Mouse (Mus musculus) frontal cortex, postnatal 14 days (tissue): ENCODE measurements around the gene Myo3b.

Experiments
- DNase-seq, 2 experiments: peaks; one replicate each; pipeline ENCODE4 v3.0.0; 2022; ENCODE audit warnings: low spot score in 2 of 2

Gene Myo3b

DNA sequence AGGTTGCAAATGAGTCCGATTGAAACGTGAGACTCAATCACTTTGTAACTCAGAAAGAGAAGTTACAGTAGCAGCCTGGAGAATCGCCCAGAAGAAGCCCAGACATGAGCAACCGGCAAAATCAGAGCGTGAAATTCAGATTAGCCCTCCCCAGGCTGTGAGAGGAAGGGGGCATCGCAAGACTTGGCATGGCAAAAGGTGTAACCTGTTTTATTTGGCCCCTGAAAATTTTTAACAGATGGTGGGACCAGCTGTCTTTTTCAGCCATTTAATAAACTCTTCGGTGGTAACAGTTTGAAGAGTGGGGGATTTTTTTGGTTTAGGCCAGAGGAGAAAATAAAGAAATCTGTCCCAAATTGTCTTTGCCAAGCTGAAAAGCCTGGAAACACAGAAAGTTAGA, 405.2 kb downstream of the Myo3b start:
- no peak for DNase-seq

DNA sequence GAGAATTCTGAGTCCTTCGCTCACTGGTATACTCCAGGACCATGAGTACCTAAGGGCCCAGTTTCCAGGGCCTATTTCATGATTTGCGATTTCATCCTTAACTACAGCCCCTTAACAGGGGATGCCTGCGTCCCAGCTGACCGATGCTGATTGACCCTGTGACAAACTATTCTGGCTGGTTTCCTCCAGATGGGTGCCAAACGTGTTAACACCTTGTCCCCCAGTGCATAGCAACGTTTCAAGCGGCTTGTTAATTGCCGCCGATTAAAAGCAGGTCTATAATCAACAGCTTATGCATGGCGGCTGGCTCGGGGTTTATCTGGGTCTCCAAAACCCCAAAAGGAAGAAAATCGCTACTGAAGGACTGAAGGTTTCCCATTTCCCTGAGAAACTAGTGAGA, 417.3 kb downstream of the Myo3b start:
- DNase-seq, result no peak

DNA sequence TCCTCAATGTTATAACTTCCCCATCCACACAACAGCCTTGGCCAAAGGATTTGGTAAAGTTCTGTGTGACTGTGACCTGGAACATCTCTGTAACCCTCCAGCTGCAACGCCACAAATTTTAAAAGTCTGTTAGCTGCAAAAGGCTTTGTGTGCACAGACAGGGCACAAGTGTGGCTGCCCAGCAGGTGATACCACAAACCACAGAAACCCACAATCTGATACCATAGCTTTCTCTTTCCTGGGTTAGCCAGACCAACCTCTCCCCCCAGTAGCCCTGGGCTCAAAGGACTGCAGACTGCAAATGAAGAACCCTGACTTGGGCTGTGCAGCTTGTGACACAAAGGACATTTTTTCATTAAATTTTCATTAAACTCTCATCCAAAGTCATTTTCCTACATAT, 424.7 kb downstream of the Myo3b start:
- DNase-seq, result no peak

DNA sequence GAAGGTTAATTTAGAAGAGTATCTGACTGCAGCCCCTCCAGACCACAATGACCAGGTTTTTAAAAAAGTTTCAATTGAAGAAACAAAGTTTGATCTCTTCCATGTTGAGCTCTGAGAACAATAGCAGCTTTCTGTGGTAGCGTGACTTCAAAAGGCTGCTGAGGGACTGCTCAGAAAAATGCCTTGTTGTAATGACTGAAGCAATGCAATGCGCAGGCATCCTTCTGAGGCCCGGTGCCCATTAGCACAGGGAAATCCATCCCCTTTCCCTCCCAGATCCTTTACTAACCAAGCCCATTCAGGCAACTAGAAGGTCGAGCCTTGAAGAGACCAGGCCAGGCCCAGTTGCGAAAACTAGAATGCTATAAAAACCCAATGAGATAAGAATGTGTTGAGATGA, 432.2 kb downstream of the Myo3b start:
- DNase-seq, result no peak

DNA sequence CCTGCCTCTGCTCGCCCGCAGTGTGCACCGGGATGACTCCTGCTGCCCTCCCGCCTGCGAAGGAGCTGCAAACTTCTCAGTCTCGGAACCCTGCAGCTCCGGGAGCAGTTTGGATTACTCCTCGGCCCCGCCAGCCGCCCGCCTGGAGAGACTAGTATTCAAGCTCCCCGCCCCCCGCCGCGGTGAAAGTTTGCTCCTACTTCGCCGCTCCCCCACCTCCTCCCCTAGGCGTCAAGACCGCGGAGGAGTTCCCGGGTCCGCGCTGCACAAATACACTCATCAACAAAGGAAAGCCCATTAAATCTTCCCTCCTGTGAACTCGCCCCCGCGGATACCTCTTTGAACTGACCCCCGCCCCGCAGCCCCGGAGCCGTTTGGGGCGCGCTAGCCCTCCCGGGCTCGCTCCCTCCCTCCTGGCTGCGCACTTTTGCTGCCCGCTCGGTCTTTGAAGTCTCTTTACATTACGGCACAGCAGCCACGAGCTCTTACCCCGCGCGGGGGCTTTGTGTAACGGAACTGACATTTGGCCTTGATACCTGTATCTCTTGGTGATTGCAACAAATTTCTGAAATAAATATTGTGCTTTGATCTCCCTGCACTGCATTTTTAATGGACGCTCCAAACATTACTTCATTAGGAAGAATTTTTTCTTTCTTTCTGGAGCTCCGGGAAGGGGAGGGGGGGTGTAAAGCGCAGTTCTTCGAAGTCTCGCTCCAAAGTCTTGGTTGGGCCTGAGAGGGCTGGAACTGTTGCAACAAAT, 433.1 kb downstream of the Myo3b start:
- DNase-seq, result no peak
